Mouse (Mus musculus) liver, embryonic 14.5 days (tissue): ENCODE results near the gene Inpp5k.

Source experiments
- CTCF ChIP-seq: IDR thresholded peaks from 2 replicates; pipeline ENCODE4 v1.5.1; 2016; ENCODE audit warnings: antibody characterized with exemption, low read depth, control low read depth
- EP300 ChIP-seq: IDR thresholded peaks from 2 replicates; pipeline ENCODE4 v1.6.1; 2016; ENCODE audit warnings: antibody characterized with exemption, low read depth

DNA sequence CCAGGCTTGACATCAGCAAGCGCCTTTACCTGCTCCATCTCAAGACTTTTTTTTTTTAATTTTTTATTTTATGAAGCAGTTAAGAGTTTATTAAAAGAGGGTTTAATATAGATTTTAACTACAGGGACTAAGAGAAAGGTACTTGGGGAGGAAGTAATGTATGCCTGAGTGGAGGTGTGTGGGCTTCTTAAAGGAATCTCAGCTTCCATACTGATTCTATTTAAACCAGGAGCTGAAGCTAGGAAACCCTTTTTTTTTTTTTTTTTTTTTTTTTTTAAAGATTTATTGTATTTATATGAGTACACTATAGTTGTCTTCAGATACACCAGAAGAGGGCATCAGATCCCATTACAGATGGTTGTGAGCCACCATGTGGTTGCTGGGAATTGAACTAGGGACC is 16.0 kb upstream of the Inpp5k start:
- TF ChIP-seq CTCF (no peak), EP300 (no peak)
